Mouse (Mus musculus): ENCODE measurements around the gene Psmd9. TPM values are rescaled to one million over a fixed set of nuclear protein-coding genes. Genes with fewer than 3 reads are reported as not detected.

Psmd9 gene
- total RNA-seq, 2 experiments from 2014 or later: 20.7 to 21.1 TPM

- no peak for DNase-seq (ENCODE audit: low spot score in 2 of 2)
Observed at GRCm38 (mm10) chr5:123294653-123295052, 125.4 kb downstream of the Psmd9 start.

GRCm38 (mm10) chr5:123296224-123296806 is 127.1 kb downstream of the Psmd9 start:
- DNase-seq (ENCODE audit: low spot score in 2 of 2): no peak

- no peak for DNase-seq (ENCODE audit: low spot score in 2 of 2)
Observed at GRCm38 (mm10) chr5:123296972-123297754, 128.0 kb downstream of the Psmd9 start.

DNA sequence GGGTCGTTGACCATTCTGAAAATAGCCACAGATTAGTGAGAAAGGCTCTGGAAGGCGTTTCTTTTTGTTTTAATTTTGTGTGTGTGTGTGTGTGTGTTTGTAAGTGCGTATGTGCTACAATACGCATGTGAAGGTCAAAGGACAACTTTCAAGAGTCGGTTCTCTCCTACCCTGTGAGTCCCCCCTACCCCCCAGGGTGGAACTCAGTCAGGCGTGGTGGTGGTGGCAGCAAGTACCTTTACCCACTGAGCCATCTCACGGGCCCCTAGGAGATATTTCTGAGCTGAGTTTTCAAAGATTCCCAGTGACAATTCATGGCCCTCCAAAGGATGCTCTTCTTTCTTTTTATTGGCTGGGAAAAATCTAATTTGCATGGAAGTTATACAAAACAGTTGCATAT is 128.6 kb downstream of the Psmd9 start:
- no peak for DNase-seq (ENCODE audit: low spot score in 2 of 2)

- DNase-seq (ENCODE audit: low spot score in 2 of 2): no peak
Observed at GRCm38 (mm10) chr5:123298526-123298925, 129.3 kb downstream of the Psmd9 start.

Other genes with a start within 250 kb of the Psmd9 start
- gene Kdm2b, start 179.6 kb upstream of the Psmd9 start, total RNA-seq (2021): 10 to 100 TPM; 13.0 to 13.7 TPM
- 10 to 100 TPM; 10.1 to 11.0 TPM for gene Orai1, start 154.3 kb upstream of the Psmd9 start, total RNA-seq (2021)
- not detected for gene Morn3, start 122.4 kb upstream of the Psmd9 start, total RNA-seq (2021)
- 10 to 100 TPM; 22.2 to 68.8 TPM for gene Tmem120b, start 101.0 kb upstream of the Psmd9 start, total RNA-seq (2021)
- gene Rhof, start 36.7 kb upstream of the Psmd9 start, total RNA-seq (2021): 1 to 10 TPM in 1 of 2 experiments, under 1 TPM in 1; 0.66 to 1.2 TPM
- 10 to 100 TPM; 19.1 to 25.8 TPM for gene Setd1b, start 27.2 kb upstream of the Psmd9 start, total RNA-seq (2021)
- gene Hpd, start 13.3 kb downstream of the Psmd9 start, total RNA-seq (2021): 1 to 10 TPM; 1.2 to 3.6 TPM
- under 1 TPM; 0.61 to 0.99 TPM for gene Wdr66, start 82.7 kb downstream of the Psmd9 start, total RNA-seq (2021)
- 1 to 10 TPM; 6.9 to 7.1 TPM for gene Bcl7a, start 174.4 kb downstream of the Psmd9 start, total RNA-seq (2021)
- 10 to 100 TPM; 18.5 to 26.8 TPM for gene Mlxip, start 225.4 kb downstream of the Psmd9 start, total RNA-seq (2021)